Mouse (Mus musculus) stomach, embryonic 16.5 days (tissue): Measurements from ENCODE around the gene Mmp2. TPM values are rescaled to one million over a fixed set of nuclear protein-coding genes. Genes with fewer than 3 reads are reported as not detected.

ENCODE experiments used
- ATAC-seq: fragments of 200-750 bp; cut with Nextera tagmentation; 2 replicates; pipeline ENCODE4 v1.8.0; 2017; ENCODE audit warnings: moderate number of reproducible peaks, moderate TSS enrichment; ENCODE audit not compliant: insufficient read depth, low FRiP score
- H3K27ac ChIP-seq: fragments of 300-500 bp; sonication (generic); 2 replicates; pipeline ENCODE4 v1.5.1; 2014; ENCODE audit warnings: low read length
- H3K27me3 ChIP-seq: fragments of 300-500 bp; sonication (generic); 2 replicates; pipeline ENCODE4 v1.6.1; 2014; ENCODE audit warnings: low read length, control low read depth, mixed read lengths; ENCODE audit not compliant: control insufficient read depth, insufficient read depth
- H3K36me3 ChIP-seq: fragments of 300-500 bp; sonication (generic); 2 replicates; pipeline ENCODE4 v1.6.1; 2014; ENCODE audit warnings: low read length; ENCODE audit not compliant: control insufficient read depth, insufficient read depth
- H3K4me1 ChIP-seq: fragments of 300-500 bp; sonication (generic); 2 replicates; pipeline ENCODE4 v1.6.1; 2014; ENCODE audit warnings: low read length, control low read depth, mixed read lengths; ENCODE audit not compliant: control insufficient read depth, insufficient read depth
- H3K4me2 ChIP-seq: fragments of 300-500 bp; sonication (generic); 2 replicates; pipeline ENCODE4 v1.6.1; 2014; ENCODE audit warnings: low read depth, low read length, mixed read lengths
- H3K4me3 ChIP-seq: fragments of 300-500 bp; sonication (generic); replicated peaks from 2 replicates; pipeline ENCODE4 v1.5.1; 2014; ENCODE audit warnings: mild to moderate bottlenecking, low read length
- H3K9ac ChIP-seq: fragments of 300-500 bp; sonication (generic); 2 replicates; pipeline ENCODE4 v1.6.1; 2014; ENCODE audit warnings: low read length
- H3K9me3 ChIP-seq: fragments of 300-500 bp; sonication (generic); replicated peaks from 2 replicates; pipeline ENCODE4 v1.6.1; 2016; ENCODE audit warnings: low read length, control low read depth; ENCODE audit not compliant: control insufficient read depth
- WGBS: fragments of 180-500 bp; shearing (Covaris S2); extraction: QIAGEN DNeasy Blood & Tissue Kit; methylation state at CpG from one replicate; pipeline ENCODE4 v1.1.7; 2014; 5-methylcytosine and 5-hydroxymethylcytosine counted together
- polyA plus RNA-seq: library from polyadenylated mRNA; unstranded; fragments of >200 nt; fragmentation: Nextera tagmentation; extraction: Ambion mirVana; gene quantifications from 2 replicates; pipeline ENCODE4 v1.2.1, GENCODE M21; 2015

Mmp2 gene
- polyA plus RNA-seq, 1 experiment from 2014 or later: 149 TPM

DNA sequence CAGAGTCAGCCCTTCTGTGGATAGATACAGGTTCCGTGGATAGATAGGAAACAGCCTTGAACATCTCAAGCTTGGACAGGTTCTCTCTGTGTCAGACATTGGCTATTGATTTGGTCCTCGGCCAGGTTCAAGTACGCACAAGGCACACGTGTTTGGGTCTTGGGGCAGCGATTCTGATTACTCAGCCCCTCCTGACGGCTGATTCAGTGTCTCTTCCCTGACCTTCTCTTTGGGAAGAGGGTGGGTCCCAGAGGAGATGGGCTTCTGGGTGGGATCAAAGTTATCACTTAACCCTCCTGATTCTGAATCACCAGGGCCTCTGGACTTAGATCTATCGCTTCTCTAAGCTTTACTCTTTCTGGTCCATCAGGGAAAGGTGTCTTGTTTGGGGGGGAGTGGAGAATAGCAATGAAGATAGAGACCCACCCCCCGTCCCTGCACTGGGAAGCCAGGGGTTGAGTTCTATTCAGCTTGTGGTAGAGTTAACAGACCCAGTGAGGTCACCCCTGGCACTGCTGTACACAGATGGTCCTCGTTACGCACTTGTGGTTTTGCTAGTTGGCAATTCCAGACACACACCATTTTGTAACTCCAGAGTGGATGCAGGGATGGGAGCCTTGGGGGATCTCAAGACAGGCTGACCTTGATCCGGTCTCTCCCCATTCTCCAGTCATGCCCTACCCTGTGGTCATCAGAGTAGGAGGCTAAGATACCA is 7.9 kb downstream of the Mmp2 start:
- Histone ChIP-seq H3K27ac (no peak overlapping the region), H3K9me3 (no peaks in the 10 kb centered on the region), H3K4me3 (no peak overlapping the region), H3K36me3 (no peaks in the 10 kb centered on the region), H3K4me2 (no peak overlapping the region), H3K9ac (no peak overlapping the region; the same call in 1 of the 2 replicates), H3K27me3 (no peaks in the 10 kb centered on the region), H3K4me1 (no peaks in the 10 kb centered on the region)
- 72% methylated on average over 11 of the region's 11 CpGs for WGBS
- no peak for ATAC-seq

DNA sequence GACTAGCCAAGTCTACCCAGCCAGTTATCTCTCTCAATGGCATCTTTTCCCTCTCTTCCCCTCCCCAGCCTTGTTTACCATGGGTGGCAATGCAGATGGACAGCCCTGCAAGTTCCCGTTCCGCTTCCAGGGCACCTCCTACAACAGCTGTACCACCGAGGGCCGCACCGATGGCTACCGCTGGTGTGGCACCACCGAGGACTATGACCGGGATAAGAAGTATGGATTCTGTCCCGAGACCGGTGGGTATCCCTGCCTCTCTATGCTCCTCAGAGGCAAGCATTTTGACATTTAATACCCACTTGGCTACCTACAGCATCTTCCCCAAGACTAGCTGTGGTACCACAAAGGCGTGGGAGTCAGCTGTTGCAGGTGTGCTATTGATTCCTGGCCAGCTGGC is 8.8 kb downstream of the Mmp2 start:
- no peak overlapping the region for H3K4me3 ChIP-seq
- H3K4me1 ChIP-seq: no peaks in the 10 kb centered on the region
- no peaks in the 10 kb centered on the region for H3K36me3 ChIP-seq
- WGBS: 95% methylated on average over 11 of the region's 11 CpGs
- ATAC-seq: no peak
- H3K27me3 ChIP-seq: no peaks in the 10 kb centered on the region
- H3K27ac ChIP-seq: no peak overlapping the region
- no peak overlapping the region for H3K9ac ChIP-seq
- H3K4me2 ChIP-seq: no peak overlapping the region
- no peaks in the 10 kb centered on the region for H3K9me3 ChIP-seq

DNA sequence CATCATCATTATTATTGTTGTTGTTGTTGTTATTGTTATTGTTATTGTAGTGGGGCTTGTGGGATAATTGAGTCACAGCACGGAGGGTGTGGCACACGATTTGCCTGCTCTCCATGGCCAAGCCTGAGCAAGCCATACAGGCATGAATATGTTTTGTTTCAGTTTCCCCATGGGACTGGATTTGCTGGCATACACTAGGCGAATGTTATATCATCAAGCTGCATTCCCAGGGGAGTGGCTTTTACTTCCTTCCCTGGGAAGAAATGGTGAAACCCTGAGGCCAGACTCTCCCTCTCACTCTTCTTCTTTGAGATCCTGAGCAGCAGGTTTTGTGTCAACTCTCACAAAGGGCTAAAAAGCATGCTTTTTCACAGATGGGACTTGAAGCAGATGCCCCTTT is 11.5 kb downstream of the Mmp2 start:
- 76% methylated on average over 3 of the region's 3 CpGs for WGBS
- Histone ChIP-seq H3K36me3 (no peaks in the 10 kb centered on the region), H3K27me3 (no peaks in the 10 kb centered on the region)

DNA sequence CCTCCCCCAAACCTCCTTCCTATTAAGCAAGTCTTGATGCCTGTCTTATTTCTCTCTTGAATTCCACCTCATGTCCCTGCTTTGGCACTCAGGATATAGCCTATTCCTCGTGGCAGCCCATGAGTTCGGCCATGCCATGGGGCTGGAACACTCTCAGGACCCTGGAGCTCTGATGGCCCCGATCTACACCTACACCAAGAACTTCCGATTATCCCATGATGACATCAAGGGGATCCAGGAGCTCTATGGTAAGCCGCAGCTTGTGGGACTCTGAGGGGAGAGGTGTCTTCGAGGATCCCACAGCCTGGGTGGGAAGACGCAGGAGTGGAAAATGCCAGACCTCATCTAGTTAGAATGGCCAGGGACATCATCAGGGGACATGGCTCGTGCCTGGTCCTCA is 12.1 kb downstream of the Mmp2 start:
- ATAC-seq: no peak
- no peak overlapping the region for H3K4me3 ChIP-seq
- no peaks in the 10 kb centered on the region for H3K36me3 ChIP-seq
- H3K4me2 ChIP-seq: no peak overlapping the region
- H3K27ac ChIP-seq: no peak overlapping the region
- H3K9me3 ChIP-seq: no peaks in the 10 kb centered on the region
- no peak overlapping the region for H3K9ac ChIP-seq
- WGBS: 88% methylated on average over 8 of the region's 8 CpGs
- H3K27me3 ChIP-seq: no peaks in the 10 kb centered on the region
- no peaks in the 10 kb centered on the region; the same call in 1 of the 2 replicates for H3K4me1 ChIP-seq

More for the DNA sequence above, 11.5 kb downstream of the Mmp2 start:
- Histone ChIP-seq H3K27ac (no peak overlapping the region), H3K4me3 (no peak overlapping the region), H3K9me3 (no peaks in the 10 kb centered on the region), H3K4me2 (no peak overlapping the region), H3K4me1 (no peaks in the 10 kb centered on the region; the same call in 1 of the 2 replicates), H3K9ac (no peak overlapping the region)
- ATAC-seq: no peak

DNA sequence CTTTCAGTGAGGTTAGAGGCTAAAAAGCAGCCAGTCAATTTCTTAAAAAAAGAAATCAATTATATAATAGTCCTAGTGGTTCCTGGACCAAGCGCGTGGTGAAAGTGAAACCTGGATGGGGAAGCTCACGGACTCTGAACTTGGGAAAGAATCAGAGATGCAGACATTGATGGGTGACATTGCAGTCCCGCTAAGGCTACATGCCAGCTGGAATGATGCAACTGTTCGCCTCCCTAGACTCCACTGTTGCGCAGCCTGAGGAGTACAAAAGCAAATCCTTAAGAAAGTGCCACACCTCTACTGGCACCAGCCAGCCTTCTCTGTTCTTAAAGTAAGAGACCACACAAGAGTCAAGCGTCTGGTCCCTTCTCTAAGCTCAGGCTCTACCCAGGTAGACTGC is 12.8 kb downstream of the Mmp2 start:
- 89% methylated on average over 7 of the region's 7 CpGs for WGBS
- H3K27me3 ChIP-seq: no peaks in the 10 kb centered on the region
- no peak overlapping the region for H3K9ac ChIP-seq
- no peaks in the 10 kb centered on the region for H3K9me3 ChIP-seq
- no peak for ATAC-seq
- no peaks in the 10 kb centered on the region; the same call in 1 of the 2 replicates for H3K4me1 ChIP-seq
- no peak overlapping the region for H3K4me3 ChIP-seq
- H3K36me3 ChIP-seq: no peaks in the 10 kb centered on the region
- H3K4me2 ChIP-seq: no peak overlapping the region
- H3K27ac ChIP-seq: no peak overlapping the region

DNA sequence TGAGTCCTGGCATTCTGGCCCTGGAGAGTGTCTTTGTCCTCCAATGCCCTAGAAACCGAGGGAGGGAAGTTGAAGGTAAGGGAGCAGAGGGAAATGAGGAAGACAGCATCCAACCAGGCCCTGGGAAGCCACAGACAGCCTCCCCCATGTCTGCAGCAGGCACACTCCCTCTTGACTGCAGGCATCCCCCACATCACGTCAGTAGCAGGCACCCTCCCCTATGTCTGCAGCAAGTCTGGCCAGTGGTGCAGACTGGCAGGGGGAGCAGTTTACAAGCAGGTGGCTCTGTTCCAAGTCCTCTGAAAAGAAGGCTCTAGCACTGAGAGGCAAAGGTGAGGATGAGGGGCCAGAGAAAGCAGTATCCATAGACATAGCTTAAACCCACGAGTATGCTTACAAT is 19.6 kb downstream of the Mmp2 start:
- Histone ChIP-seq H3K4me2 (0 out of 2 replicates have a peak overlapping the region, but pooled peaks have one; percentile 9), H3K4me3 (0 out of 2 replicates have a peak overlapping the region, but pooled peaks have one; percentile 3), H3K4me1 (peaks cover 44% of the 10 kb centered on the region), H3K9ac (no peak overlapping the region), H3K27me3 (no peaks in the 10 kb centered on the region), H3K27ac (no peak overlapping the region), H3K36me3 (no peaks in the 10 kb centered on the region), H3K9me3 (no peaks in the 10 kb centered on the region)
- WGBS: 27% methylated on average over 3 of the region's 3 CpGs
- no peak for ATAC-seq

DNA sequence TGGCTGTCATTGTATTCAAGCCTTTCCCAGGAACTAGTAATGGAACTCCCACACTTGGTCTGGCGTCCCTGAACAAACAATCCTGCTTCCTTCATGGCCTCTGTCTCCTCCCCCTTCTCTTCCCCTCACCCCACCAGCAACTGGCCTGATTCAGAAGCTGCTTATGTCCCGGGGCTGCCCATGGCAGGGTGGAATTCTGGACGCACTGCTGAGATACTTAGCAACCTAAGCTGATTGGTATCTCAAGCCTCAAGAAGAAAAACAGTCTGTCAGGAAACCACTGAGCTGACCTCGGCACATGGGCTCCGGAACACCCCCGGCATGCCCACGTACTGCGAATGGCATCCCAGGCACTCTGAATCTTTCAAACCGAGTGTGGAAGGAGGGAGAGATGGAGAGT is 20.2 kb downstream of the Mmp2 start:
- Histone ChIP-seq H3K4me3 (0 out of 2 replicates have a peak overlapping the region, but pooled peaks have one; percentile 3), H3K36me3 (no peaks in the 10 kb centered on the region), H3K4me2 (0 out of 2 replicates have a peak overlapping the region, but pooled peaks have one; percentile 9), H3K27me3 (no peaks in the 10 kb centered on the region), H3K9ac (0 out of 2 replicates have a peak overlapping the region, but pooled peaks have one; percentile 16), H3K9me3 (no peaks in the 10 kb centered on the region), H3K27ac (no peak overlapping the region; the same call in 1 of the 2 replicates), H3K4me1 (peaks cover 46% of the 10 kb centered on the region)
- ATAC-seq: no peak
- 35% methylated on average over 9 of the region's 9 CpGs for WGBS

DNA sequence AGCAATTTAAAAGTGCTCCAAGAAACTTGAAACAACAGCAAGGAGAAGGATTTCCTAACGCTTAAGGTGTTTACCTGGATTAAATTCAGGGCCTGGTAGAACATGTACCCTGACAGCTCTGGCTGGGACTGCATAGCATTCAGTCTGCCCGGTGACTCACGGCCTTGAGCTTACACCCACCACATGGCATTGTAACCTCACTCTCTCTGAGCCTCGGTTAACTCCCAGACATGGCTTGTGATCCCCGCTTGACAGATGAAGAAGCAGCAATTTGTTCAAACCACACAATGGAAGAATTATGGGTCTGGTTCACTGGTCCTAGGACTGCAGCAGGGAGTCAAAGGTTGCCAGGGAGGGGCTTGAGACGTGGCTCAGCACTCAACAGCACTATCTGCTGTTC is 22.2 kb downstream of the Mmp2 start:
- Histone ChIP-seq H3K4me2 (no peak overlapping the region), H3K9me3 (no peaks in the 10 kb centered on the region), H3K27me3 (no peaks in the 10 kb centered on the region; the same call in 1 of the 2 replicates), H3K9ac (no peak overlapping the region), H3K4me1 (peaks cover 56% of the 10 kb centered on the region), H3K27ac (peak overlapping the region; percentile 60; the same call in 1 of the 2 replicates), H3K36me3 (no peaks in the 10 kb centered on the region), H3K4me3 (no peak overlapping the region)
- ATAC-seq: no peak
- WGBS: 55% methylated on average over 6 of the region's 6 CpGs

DNA sequence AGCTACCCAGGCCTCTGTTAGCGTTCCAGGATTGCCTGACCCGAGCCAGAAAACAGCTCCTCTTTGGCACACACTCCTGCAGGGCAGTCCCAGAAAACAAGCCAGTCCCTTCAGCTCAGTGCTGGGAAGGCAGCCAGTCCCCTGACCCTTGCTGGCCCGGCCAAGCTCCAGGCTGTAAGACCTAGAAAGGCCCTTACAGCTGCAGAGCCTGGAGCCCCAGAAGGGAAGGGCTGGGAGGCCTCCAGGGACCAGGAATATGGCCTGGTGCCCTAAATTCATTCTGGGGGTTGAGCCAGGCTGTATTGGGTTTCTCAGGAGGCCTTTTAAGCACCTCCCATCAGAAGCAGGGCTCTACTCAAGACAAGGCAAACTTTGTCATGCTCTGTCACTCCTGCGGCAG is 23.1 kb downstream of the Mmp2 start:
- H3K27ac ChIP-seq: peak overlapping the region; percentile 60
- ATAC-seq: peak; percentile 85
- no peak overlapping the region for H3K4me2 ChIP-seq
- no peak overlapping the region; the same call in 1 of the 2 replicates for H3K9ac ChIP-seq
- no peaks in the 10 kb centered on the region for H3K36me3 ChIP-seq
- peaks cover 61% of the 10 kb centered on the region for H3K4me1 ChIP-seq
- H3K4me3 ChIP-seq: no peak overlapping the region
- H3K27me3 ChIP-seq: no peaks in the 10 kb centered on the region; the same call in 1 of the 2 replicates
- H3K9me3 ChIP-seq: no peaks in the 10 kb centered on the region
- WGBS: 44% methylated on average over 4 of the region's 4 CpGs
